Mouse (Mus musculus): Measurements from ENCODE around the gene Elmod3.
A peak's percentile ranks its signal among the peaks of the same experiment; 100 is the strongest.

Elmod3 gene

DNA sequence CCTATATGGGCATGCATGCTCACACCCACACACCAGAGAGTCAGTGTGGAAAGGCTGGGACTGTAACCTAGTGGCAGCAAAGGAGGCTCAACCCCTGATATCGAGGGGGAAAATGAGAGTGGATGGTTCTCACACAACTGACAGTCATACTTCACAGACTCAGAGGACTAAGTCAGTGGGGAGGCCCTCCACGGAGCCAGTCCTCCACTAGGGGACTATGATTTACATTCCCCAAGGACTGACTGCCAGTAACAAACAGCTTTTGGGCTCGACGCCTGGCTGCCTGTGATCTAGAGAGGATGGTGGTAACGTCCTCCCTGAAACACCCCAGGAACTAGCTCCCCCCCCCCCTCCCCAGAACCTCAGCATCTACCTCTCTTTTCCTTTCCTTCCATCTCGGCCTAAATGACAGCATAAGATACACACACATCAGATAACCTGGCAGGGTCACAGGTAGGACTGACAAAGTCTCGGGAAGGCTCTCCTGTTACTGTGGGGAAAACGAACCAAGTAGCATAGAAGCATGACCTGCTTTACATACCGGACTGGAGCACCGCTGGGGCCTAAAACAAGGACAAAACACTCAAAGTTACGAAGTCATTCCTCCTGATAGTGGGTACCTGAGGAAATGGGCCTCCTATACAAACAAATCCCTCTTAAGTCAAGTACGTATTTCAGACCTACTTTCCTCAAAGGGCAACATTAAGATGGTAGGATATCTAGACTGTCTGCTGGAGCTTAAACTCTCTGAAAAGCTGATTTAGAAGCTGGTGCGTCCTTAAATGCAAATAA is 934 bp downstream of the Elmod3 start:
- no peak for TF ChIP-seq GATA4 (IDR thresholded peaks at IDR 0.05; ENCODE audit: insufficient replicate concordance, low read length)

DNA sequence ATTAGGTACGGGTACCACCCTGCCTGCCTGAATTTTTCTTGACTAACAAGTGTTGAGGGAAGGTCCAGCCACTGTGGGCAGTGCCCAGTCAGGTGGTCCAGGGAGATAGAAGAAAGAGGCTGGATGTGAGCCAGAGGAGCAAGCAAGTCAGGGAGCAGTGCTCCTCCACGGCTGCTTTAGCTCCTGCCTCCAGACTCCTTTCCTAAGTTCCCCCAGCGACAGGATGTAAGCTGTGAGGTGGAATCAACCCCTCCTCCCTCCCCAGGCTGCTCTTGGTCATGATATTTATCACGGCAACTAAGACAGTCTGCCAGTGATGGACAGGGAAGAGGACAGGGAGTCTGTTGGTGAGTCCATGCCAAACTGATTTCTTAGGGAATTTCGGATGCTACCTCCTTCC is 4.3 kb downstream of the Elmod3 start:
- no peak for TF ChIP-seq GATA4 (IDR thresholded peaks at IDR 0.05; ENCODE audit: insufficient replicate concordance, low read length)

DNA sequence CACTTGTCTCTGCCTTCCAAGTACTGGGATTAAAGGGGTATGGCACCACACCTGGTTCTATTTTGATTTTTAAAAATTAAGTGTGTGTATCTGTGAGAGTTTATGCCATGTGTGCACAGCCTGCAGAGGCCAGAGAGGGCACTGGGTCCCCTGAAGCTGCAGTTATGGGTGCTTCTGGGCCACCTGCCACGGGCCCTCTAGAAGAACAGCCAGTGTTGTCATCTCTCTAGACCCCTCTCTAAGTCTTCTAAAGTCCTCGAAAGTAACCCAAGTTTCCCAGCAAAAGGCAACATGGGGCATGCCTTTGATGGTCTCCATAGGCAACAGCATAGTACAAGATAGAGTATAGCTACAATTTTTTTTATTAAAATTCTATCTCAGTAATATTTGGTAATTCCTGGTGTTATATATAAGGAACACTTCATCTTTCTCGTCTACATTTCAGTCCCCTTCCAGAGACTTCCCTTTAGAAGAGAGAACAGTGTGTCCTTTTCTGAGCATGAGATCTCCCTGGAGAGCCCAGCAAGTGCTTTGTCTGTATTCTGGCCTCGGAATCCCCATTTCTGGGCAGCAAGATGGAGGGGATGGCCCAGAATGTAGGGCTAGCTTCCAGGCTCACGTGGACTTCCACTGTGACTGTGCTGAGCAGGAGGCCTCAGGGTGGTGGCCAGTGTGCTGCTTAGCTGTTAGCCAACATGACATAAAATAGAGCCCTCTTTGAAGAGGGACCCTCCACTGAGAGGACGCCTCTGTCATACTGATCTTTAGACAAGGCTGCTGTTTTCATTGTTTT is 5.0 kb downstream of the Elmod3 start:
- no peak for TF ChIP-seq GATA4 (IDR thresholded peaks at IDR 0.05; ENCODE audit: insufficient replicate concordance, low read length)

DNA sequence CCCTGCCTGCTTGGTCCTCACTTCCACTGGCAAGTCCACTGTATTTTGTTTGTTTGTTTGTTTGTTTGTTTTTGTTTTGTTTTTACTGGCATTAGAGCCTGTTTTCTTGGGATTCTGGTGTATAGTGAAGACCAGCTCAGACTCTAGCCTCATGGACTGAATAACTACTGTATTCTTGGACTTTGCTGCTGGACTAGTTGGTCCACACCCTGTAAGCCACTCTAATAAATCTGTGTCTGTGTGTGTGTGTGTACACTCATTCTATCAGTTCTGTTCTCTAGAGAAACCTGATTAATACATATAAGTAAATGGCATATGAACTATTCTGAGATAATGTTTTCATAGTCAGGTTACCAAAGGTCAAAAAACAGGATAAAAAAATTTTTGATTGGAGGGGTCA is 8.1 kb downstream of the Elmod3 start:
- no peak for TF ChIP-seq GATA4 (IDR thresholded peaks at IDR 0.05; ENCODE audit: insufficient replicate concordance, low read length)

DNA sequence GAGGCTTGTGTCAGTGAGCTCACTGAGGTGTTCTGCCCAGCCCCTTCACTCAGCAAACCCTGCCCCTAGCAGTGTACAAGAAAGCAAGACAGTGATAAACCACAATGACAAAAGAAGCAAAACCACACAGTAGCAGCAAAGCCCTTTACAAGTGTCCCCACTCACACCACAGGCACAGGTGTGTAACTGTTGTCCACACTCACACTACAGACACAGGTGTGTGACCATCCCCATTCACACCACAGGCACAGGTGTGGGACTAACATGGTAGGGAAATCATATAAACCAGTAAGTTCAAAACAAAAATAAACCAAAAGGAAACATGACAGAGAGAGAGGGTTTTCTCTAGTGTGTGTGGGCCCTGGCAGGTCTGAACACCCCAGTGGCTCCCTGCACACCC is 9.9 kb downstream of the Elmod3 start:
- no peak for TF ChIP-seq GATA4 (IDR thresholded peaks at IDR 0.05; ENCODE audit: insufficient replicate concordance, low read length)

DNA sequence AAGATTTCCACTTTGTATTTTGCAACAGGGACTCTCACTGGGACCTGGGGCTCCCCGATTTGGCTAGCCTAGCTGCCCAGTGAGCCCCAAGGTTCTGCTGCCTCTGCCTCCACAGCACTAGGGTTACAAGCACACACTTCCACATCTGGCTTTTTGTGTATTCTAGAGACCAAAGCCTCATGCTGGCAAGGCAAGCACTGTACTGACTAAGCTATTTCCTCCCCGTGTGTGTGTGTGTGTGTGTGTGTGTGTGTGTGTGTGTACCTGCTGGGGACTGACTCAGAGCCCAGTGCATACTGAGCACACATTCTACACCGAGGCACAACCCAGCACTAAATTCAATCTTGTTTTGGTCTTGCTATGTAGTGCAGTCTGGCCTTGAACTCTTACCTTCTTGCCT is 11.5 kb downstream of the Elmod3 start:
- no peak for TF ChIP-seq GATA4 (IDR thresholded peaks at IDR 0.05; ENCODE audit: insufficient replicate concordance, low read length)

DNA sequence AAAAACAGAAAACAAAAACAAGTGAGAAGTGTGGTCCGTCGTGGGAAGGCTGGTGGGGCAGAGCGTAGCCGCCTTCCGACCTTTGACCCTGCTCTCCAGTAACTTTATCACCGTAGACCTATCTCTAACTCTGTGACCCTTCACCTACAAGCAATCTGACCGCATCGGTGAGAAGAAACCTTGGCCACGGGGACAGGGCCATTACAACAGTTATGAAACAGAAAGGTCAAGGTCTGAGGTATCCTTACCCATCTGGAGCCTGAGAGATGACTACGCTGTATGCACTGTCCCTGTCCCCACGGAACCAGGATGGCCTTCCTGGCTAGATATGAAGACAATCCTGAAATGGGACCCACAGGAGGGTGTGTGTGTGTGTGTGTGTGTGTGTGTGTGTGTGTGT is 14.1 kb downstream of the Elmod3 start:
- TF ChIP-seq GATA4 (IDR thresholded peaks at IDR 0.05; ENCODE audit: insufficient replicate concordance, low read length), result peak; percentile 72; the same call in 1 of the 2 replicates

DNA sequence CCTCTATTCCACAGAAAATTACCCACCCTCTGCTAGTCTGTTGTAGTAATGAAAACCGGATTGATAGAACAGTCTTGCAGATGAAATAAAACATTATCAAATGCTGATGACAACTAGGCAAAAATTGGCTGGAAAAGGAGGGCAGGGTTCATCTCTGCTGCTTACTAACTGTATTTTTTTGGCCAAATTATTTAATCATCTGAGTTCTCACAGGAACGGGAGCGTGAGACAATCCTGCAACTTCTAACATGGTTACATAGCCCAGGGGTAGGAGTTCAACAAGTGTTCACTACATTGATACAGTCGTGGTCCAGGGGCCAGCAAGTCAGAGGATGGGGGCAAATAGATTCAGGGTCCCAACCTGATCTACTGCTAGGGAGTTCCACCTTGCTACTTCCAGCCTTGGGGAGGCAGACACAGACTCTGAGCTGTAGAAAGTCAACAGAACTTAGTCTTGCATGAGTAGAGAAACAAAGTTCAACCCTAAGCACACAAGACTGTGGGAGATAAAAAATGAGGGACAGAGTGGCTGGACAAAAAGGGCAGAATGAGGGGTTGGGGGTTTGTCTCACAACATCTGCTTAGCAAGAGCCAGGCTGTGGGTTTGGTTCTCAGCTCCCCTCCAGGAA is 14.9 kb downstream of the Elmod3 start:
- TF ChIP-seq GATA4 (IDR thresholded peaks at IDR 0.05; ENCODE audit: insufficient replicate concordance, low read length), result 0 out of 2 replicates have a peak, but pooled peaks have one; percentile 29

DNA sequence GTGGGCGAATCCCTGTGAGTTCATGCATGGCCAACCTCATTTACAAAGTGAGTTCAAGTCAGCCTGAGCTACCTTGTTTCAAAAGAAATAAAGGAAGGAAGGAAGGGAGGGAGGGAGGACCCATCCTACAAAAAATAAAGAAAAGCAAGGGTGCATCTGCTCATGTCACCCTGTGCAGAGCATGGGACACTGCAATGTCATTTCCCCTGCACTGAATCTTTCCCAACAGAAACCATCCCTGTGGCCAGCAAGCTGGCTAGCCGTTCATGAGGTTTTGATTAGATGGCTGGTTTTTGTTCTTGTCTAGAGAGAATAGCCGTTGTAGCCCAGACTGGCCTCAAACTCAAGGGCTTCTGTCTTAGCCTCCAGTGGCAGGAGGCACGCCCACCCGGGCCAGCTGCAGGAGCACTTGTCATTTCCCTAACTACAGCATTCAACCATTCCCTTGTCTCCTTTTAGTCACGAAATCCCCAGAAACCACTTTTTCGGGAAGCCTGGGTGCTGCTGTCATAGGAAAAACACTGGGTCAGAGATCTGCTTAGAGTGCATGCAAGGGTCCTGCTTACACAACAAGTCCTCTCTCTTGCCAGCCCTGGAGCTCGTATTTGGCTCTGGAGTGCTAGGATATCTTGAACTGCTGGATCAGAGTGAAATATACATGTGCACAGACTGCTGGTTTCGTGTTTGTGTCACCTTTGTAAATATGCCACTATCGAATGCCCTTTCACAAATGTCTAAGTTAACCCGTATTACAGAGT is 16.4 kb downstream of the Elmod3 start:
- peak; percentile 63 for TF ChIP-seq GATA4 (IDR thresholded peaks at IDR 0.05; ENCODE audit: insufficient replicate concordance, low read length)

DNA sequence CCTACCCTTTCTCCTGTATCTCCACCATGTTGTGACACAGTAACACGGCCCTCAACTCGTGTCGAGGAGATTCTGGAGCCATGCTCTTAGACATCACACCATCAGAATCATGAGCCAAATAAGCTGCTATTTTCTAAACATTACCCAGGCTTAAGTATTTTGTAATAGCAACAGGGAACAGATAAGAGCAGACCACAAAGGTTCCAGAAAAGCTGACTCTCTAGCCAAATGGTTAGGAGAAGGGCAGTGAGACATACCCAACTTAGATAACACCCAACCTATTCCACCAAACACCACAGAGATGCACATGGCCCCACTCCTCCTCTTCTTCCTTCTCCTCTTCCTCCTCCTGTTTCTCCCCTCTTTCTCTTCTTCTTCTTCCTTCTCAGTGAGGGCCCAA is 22.2 kb downstream of the Elmod3 start:
- peak; percentile 68; the same call in 1 of the 2 replicates for TF ChIP-seq GATA4 (IDR thresholded peaks at IDR 0.05; ENCODE audit: insufficient replicate concordance, low read length)

DNA sequence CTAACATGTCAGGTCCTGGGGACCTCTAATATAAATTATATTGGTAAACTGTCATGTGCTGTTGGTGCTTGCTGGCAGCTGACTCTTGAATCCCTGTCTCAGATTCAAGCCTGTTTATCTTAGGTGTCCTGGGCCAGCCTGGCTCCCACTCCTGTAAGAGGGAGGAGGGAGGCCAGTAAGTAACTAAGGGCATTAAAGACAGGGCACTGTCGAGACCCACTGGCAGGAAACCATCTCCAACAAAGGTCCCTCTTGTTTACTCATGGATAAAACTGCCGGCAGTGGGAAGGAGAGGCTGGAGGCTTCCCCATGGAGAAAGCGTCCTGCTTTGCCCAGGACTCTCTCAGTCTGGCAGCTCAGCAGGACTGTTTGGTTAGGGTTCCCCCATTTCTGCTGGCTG is 26.4 kb downstream of the Elmod3 start:
- no peak for TF ChIP-seq GATA4 (IDR thresholded peaks at IDR 0.05; ENCODE audit: insufficient replicate concordance, low read length)

DNA sequence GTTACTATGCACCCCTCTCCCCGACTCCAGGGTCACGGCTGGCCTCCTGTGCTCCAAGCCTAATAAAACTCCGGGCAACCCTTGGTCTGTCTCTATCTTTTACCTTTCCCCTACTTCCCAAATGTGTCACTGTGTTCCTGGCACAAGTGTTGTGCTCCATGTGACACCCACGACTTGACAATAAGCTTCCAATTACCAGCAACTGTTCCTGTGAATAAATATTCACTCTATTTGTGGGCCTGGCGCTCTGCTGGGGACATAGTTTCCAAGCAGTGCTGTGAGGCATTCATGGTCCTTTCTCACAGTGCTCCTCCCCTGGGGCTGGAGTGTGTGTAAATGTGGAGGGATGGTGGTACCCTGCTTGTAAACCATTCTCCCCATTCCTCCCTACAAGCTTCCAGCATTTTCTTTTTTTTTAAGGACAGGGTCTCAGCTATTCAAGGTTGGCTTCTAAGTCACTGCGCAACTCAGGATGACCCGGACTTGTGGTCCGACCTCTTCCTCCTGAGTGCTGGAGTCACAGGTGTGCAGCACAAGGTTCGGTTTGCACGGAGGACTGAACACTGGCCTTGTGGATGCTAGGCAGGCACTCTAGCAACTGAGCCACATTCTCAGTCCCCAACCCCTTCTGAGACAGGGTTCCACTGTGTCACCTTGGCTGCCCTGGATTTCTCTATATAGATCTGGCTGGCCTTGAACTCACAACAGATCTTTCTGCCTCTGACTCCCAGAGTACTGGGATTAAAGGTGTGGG is 27.4 kb downstream of the Elmod3 start:
- TF ChIP-seq GATA4 (IDR thresholded peaks at IDR 0.05; ENCODE audit: insufficient replicate concordance, low read length), result 0 out of 2 replicates have a peak, but pooled peaks have one; percentile 28

DNA sequence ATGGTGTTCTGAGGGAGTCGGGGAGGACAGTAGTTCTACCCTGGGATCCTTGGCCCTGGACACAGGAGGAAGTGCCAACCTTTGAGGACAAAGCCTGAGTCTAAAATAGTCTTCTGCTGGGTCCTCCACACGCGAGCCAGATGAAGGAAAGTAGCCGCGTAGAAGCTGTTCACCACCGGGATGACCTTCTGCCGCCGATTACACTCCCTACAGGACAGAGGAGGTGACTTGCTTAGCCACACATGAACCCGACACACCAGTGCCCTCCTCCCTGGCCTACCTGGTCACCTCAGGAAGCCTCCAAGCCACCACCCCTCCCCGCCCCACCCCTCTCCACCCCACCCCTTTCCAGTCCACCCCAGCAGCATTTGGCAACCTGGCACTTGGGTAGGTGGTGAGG is 29.5 kb downstream of the Elmod3 start:
- no peak for TF ChIP-seq GATA4 (IDR thresholded peaks at IDR 0.05; ENCODE audit: insufficient replicate concordance, low read length)

DNA sequence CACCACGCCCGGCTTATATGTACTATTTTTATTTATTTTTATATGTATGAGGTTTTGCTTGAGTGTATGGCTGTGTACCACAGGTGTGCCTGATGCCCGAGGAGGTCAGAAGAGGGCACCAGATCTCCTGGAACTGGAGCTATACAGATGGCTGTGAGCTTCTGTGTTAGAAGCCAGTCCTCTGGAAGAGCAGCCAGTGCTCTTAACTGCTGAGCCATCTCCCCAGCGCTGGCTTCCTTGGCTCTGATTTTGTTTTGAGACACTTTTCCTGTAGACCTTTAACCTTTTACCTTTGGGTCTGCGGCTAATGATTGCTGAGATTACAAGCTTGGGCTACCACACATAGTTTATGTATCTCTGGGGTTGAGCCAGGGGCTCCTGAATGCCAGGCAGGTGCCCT is 30.7 kb downstream of the Elmod3 start:
- peak; percentile 75; the same call in 1 of the 2 replicates for TF ChIP-seq GATA4 (IDR thresholded peaks at IDR 0.05; ENCODE audit: insufficient replicate concordance, low read length)

Measured in liver, adult (tissue).